Mouse (Mus musculus) kidney, adult 8-10 months (tissue): ENCODE measurements at regions not wholly inside any gene's neighbourhood (a gene's known extent, or its start where the extent isn't known, plus 50 kb on each side); places are given as distances from the start of the nearest gene placed in this dataset.
A peak's percentile ranks its signal among the peaks of the same experiment; 100 is the strongest.

Experiments used
- DNase-seq, 2 experiments: peaks; one replicate each; pipeline ENCODE4 v3.0.0; 2022

- DNase-seq = peak; percentile 6 to 8
Observed at GRCm38 (mm10) chr4:152913497-152913896, 435.8 kb upstream of the Kcnab2 start.

- no peak for DNase-seq
Observed at GRCm38 (mm10) chr4:152912846-152913245, 435.2 kb upstream of the Kcnab2 start.

GRCm38 (mm10) chr4:152908235-152908634 lies 430.6 kb upstream of the Kcnab2 start:
- DNase-seq = no peak

- no peak for DNase-seq
Observed at GRCm38 (mm10) chr4:152902851-152903250, 425.2 kb upstream of the Kcnab2 start.

GRCm38 (mm10) chr4:152900049-152900448 lies 422.4 kb upstream of the Kcnab2 start:
- DNase-seq = no peak

GRCm38 (mm10) chr4:152895076-152895475 lies 417.4 kb upstream of the Kcnab2 start:
- no peak for DNase-seq

GRCm38 (mm10) chr4:152892997-152893396 lies 415.3 kb upstream of the Kcnab2 start:
- no peak for DNase-seq

GRCm38 (mm10) chr4:152889211-152889610 lies 411.5 kb upstream of the Kcnab2 start:
- peak in 1 of 2 experiments; percentile 5 for DNase-seq

- peak; percentile 47 to 75 for DNase-seq
Observed at GRCm38 (mm10) chr4:152888306-152888705, 410.6 kb upstream of the Kcnab2 start.

GRCm38 (mm10) chr4:152886773-152887172 lies 409.1 kb upstream of the Kcnab2 start:
- DNase-seq = no peak

- no peak for DNase-seq
Observed at GRCm38 (mm10) chr4:152881433-152881930, 403.8 kb upstream of the Kcnab2 start.

GRCm38 (mm10) chr4:152880368-152880767 lies 402.7 kb upstream of the Kcnab2 start:
- DNase-seq = no peak

GRCm38 (mm10) chr4:152878941-152879340 lies 401.3 kb upstream of the Kcnab2 start:
- DNase-seq = no peak

GRCm38 (mm10) chr4:152878401-152878800 lies 400.7 kb upstream of the Kcnab2 start:
- no peak for DNase-seq

- no peak for DNase-seq
Observed at GRCm38 (mm10) chr4:152870046-152870445, 392.4 kb upstream of the Kcnab2 start.

- no peak for DNase-seq
Observed at GRCm38 (mm10) chr4:152865894-152866293, 388.2 kb upstream of the Kcnab2 start.

- no peak for DNase-seq
Observed at GRCm38 (mm10) chr4:152862818-152863614, 385.3 kb upstream of the Kcnab2 start.

- DNase-seq = no peak
Observed at GRCm38 (mm10) chr4:152859161-152859560, 381.5 kb upstream of the Kcnab2 start.

GRCm38 (mm10) chr4:152850147-152850546 lies 372.5 kb upstream of the Kcnab2 start:
- no peak for DNase-seq

- no peak for DNase-seq
Observed at GRCm38 (mm10) chr4:152836080-152836479, 358.4 kb upstream of the Kcnab2 start.

- no peak for DNase-seq
Observed at GRCm38 (mm10) chr4:152834421-152835110, 356.9 kb upstream of the Kcnab2 start.

- no peak for DNase-seq
Observed at GRCm38 (mm10) chr4:152833411-152834310, 356.0 kb upstream of the Kcnab2 start.
